Mouse (Mus musculus) stomach, embryonic 15.5 days (tissue): ENCODE data around the gene Atp8a1. TPM values are rescaled to one million over a fixed set of nuclear protein-coding genes. Genes with fewer than 3 reads are reported as not detected.
"Not testable (repeated sequence)": the region's sequence is repeated elsewhere in the genome, so short reads cannot be mapped to it uniquely, and the experiment has no call there.

Experiments
- ATAC-seq: fragments of 200-750 bp; cut with Nextera tagmentation; 2 replicates; pipeline ENCODE4 v1.8.0; 2017; ENCODE audit warnings: low read depth, moderate number of reproducible peaks, moderate TSS enrichment; ENCODE audit not compliant: insufficient read depth, low FRiP score
- H3K27ac ChIP-seq: fragments of 300-500 bp; sonication (generic); 2 replicates; pipeline ENCODE4 v1.5.1; 2015; ENCODE audit warnings: mild to moderate bottlenecking, inconsistent platforms
- H3K27me3 ChIP-seq: fragments of 300-500 bp; sonication (generic); replicated peaks from 2 replicates; pipeline ENCODE4 v1.6.1; 2015; ENCODE audit warnings: inconsistent platforms
- H3K36me3 ChIP-seq: fragments of 300-500 bp; sonication (generic); 2 replicates; pipeline ENCODE4 v1.6.1; 2015; ENCODE audit warnings: inconsistent platforms
- H3K4me1 ChIP-seq: fragments of 300-500 bp; sonication (generic); 2 replicates; pipeline ENCODE4 v1.6.1; 2015; ENCODE audit warnings: inconsistent platforms
- H3K4me2 ChIP-seq: fragments of 300-500 bp; sonication (generic); 2 replicates; pipeline ENCODE4 v1.6.1; 2015; ENCODE audit warnings: mild to moderate bottlenecking, inconsistent platforms
- H3K4me3 ChIP-seq: fragments of 300-500 bp; sonication (generic); replicated peaks from 2 replicates; pipeline ENCODE4 v1.5.1; 2015; ENCODE audit warnings: inconsistent platforms
- H3K9ac ChIP-seq: fragments of 300-500 bp; sonication (generic); 2 replicates; pipeline ENCODE4 v1.6.1; 2015; ENCODE audit warnings: inconsistent platforms
- H3K9me3 ChIP-seq: fragments of 300-500 bp; sonication (generic); 2 replicates; pipeline ENCODE4 v1.6.1; 2016; ENCODE audit warnings: inconsistent platforms
- WGBS: fragments of 180-500 bp; shearing (Covaris S2); methylation state at CpG from one replicate; pipeline ENCODE4 v1.1.7; 2015; 5-methylcytosine and 5-hydroxymethylcytosine counted together
- polyA plus RNA-seq: library from polyadenylated mRNA; unstranded; fragments of >200 nt; fragmentation: Nextera tagmentation; extraction: Ambion mirVana; gene quantifications from 2 replicates; pipeline ENCODE4 v1.2.1, GENCODE M21; 2015

Atp8a1 gene
- polyA plus RNA-seq, 1 experiment from 2014 or later: 13.5 TPM

DNA sequence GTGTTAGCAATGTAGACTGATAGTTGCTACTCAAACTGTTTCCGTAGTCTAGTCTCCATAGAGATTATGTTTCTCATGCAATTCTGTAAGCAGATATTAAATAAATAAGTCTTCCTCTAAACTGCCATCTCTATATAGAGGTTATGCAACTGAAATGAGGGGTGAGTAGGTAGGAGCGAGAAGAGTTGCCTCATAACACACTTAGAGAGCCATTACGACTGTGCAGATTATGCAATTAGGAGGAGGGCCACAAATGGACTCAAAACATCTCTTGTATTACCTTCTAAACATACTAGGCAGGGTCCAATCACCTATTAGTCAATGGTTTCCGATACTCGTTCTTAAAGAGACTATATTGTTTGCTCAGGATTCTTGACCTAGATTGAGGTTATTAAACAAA lies 23.5 kb downstream of the Atp8a1 start:
- Histone ChIP-seq H3K9me3 (no peaks in the 10 kb centered on the region), H3K4me3 (no peak overlapping the region), H3K27me3 (no peaks in the 10 kb centered on the region), H3K4me1 (no peaks in the 10 kb centered on the region), H3K27ac (no peak overlapping the region), H3K9ac (no peak overlapping the region), H3K4me2 (no peak overlapping the region), H3K36me3 (no peaks in the 10 kb centered on the region)
- WGBS: 75% methylated on average over 5 of the region's 5 CpGs
- no peak for ATAC-seq

DNA sequence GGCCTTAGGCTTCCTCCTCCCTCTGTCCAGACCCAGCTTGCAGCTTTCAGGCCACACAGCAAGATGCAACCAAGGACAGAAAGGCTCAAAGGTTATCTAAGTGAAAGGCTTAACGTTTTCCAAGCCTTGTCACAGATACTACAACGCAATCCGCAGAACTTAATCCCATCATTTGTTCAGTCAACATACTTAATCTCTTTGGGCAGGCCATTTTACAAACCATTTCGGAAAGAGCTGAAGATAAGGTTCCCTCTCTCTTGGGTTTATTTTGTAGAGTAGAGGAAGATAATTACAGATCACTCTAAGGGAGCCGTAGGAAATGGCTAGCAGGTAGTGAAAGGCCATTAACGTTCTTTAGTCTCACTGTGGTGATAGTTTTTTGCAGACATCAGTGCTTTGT lies 24.6 kb downstream of the Atp8a1 start:
- H3K4me2 ChIP-seq: no peak overlapping the region
- H3K4me3 ChIP-seq: no peak overlapping the region
- no peak overlapping the region for H3K9ac ChIP-seq
- no peaks in the 10 kb centered on the region for H3K36me3 ChIP-seq
- WGBS: 33% methylated on average over 6 of the region's 6 CpGs
- no peaks in the 10 kb centered on the region for H3K9me3 ChIP-seq
- no peaks in the 10 kb centered on the region for H3K27me3 ChIP-seq
- no peak for ATAC-seq
- no peak overlapping the region for H3K27ac ChIP-seq
- no peaks in the 10 kb centered on the region for H3K4me1 ChIP-seq

DNA sequence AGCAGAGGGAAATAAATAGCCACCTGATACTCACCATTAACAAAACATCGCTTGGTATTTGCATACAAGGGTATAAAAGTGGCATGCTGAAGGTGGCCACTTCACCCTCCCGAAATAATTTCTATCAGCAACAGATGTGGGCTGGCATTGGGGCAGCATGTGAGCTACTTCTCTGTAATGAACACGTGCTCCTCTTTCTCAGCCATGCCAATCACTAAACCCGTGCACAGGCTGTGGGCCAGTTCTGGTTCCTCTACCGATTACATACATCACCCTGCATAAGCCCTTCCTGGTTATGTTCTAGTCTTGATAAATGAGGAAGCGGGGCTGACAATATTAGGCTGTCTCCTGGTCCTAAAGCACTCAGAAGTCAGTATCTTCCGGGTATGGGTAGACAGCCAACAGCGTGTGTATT lies 25.2 kb downstream of the Atp8a1 start:
- Histone ChIP-seq H3K4me2 (no peak overlapping the region), H3K4me3 (no peak overlapping the region), H3K4me1 (no peaks in the 10 kb centered on the region), H3K27ac (no peak overlapping the region), H3K36me3 (no peaks in the 10 kb centered on the region), H3K9ac (no peak overlapping the region), H3K27me3 (no peaks in the 10 kb centered on the region), H3K9me3 (no peaks in the 10 kb centered on the region)
- ATAC-seq: no peak
- WGBS: 73% methylated on average over 8 of the region's 8 CpGs

DNA sequence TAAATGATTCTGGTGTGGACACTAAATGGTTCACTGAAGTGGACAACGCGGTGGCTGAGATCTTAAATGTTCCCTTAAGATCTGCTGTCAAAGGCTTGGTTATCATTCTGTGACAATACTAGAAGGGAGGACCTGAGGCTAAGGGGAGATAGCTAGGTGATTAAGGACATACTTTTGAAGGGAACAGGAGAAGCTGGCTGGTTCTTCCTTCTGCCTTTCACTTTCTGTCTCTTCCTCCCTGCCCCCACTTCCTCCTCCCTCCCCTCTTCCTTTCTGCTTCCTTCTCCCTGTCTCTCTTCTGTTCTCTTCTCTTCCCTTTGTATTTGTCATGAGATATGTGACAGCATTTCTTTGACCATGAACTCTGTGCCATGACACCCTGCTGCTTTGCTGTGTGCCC lies 26.0 kb downstream of the Atp8a1 start:
- H3K4me2 ChIP-seq: no peak overlapping the region
- WGBS: 76% methylated on average over 2 of the region's 2 CpGs
- no peak overlapping the region for H3K27ac ChIP-seq
- no peak for ATAC-seq
- H3K4me3 ChIP-seq: no peak overlapping the region
- no peak overlapping the region for H3K9ac ChIP-seq
- H3K9me3 ChIP-seq: no peaks in the 10 kb centered on the region
- H3K36me3 ChIP-seq: no peaks in the 10 kb centered on the region
- H3K27me3 ChIP-seq: no peaks in the 10 kb centered on the region
- no peaks in the 10 kb centered on the region for H3K4me1 ChIP-seq

DNA sequence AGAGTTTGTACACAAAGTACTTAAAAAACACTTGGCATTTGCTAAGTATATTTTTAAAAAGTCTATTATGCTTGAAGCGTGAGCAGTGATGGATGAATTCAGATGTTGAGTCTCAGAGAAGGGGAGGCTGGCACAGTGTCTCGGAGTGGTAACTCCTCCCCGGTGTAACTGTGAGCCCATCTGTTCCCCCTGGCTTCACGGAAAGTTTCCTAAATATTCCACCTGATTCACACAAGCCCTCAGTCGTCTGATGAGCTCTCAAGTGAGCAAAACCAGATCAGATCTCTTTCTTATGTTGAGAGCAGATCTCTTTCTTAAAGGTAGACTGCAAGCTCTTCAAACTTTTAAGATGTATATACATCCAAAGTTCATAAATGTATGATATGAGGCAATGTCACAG lies 27.8 kb downstream of the Atp8a1 start:
- Histone ChIP-seq H3K9me3 (no peaks in the 10 kb centered on the region), H3K4me2 (no peak overlapping the region), H3K4me1 (no peaks in the 10 kb centered on the region), H3K27me3 (no peaks in the 10 kb centered on the region), H3K4me3 (no peak overlapping the region), H3K9ac (no peak overlapping the region), H3K36me3 (no peaks in the 10 kb centered on the region), H3K27ac (no peak overlapping the region)
- no peak for ATAC-seq
- 70% methylated on average over 5 of the region's 5 CpGs for WGBS

DNA sequence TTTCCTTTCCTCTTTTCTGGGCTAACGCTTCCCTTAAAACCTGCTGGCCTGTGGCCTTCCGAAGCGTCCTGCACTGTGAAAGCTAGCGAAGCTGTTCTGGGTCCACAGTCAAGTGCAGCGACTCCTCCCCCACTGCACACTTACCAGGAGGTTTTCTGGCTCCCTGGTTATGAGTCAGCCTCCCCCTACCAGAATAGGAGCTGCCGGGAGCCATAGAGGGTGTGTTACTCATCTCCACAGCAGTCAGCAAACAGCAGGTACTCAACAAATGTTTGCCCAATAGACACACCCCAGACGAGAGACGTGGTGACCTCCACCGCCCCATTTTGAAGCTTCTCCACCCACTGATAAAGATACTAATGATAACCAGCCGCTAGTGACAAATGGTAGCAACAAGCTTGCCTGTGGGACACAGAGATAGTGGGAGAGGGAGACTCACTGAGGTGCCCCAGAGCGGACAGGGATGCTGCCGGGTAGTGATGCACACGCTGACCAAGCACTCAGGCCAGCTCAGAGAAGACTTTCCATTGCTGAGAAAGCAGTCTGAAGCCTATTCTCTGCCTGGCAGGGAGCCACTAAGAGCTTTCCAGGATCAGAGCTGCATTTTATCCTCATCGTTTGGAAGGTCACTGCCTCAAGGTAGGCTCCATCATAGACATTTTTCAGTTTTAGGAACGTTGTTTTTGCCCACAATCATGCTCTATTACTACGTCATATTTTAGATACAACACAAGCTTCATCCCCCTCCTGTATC lies 31.5 kb downstream of the Atp8a1 start:
- Histone ChIP-seq H3K27me3 (no peaks in the 10 kb centered on the region), H3K9me3 (no peaks in the 10 kb centered on the region), H3K27ac (peak overlapping the region; percentile 21; the same call in 1 of the 2 replicates), H3K4me2 (peak overlapping the region; percentile 21; the same call in 1 of the 2 replicates), H3K9ac (no peak overlapping the region), H3K4me3 (0 out of 2 replicates have a peak overlapping the region, but pooled peaks have one; percentile 2), H3K4me1 (no peaks in the 10 kb centered on the region), H3K36me3 (no peaks in the 10 kb centered on the region)
- WGBS: 38% methylated on average over 16 of the region's 16 CpGs
- ATAC-seq: peak; percentile 90

DNA sequence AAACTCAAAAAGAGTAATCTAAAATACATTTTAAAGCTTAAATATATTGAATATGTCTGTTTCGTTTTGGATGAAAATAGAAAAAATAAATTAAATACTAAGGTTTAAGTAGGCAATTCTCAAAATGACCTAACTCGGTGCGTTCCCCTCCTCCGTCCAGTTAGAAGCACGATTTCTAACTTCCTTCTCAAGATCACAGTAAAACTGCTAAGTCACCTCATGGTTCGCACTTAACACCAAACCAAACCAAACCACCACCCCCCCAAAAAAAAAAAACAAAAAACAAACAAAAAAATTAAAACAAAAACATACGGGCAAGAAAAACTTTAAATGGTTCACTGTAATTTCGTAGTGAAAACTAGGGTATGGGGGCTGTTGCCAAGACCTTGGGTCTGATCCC lies 32.2 kb downstream of the Atp8a1 start:
- WGBS: 73% methylated on average over 8 of the region's 8 CpGs
- ATAC-seq, H3K4me1 ChIP-seq, H3K9ac ChIP-seq, H3K4me3 ChIP-seq, H3K9me3 ChIP-seq, H3K27me3 ChIP-seq, H3K36me3 ChIP-seq: not testable (repeated sequence)
- Histone ChIP-seq H3K4me2 (0 out of 2 replicates have a peak overlapping the region, but pooled peaks have one; percentile 21), H3K27ac (0 out of 2 replicates have a peak overlapping the region, but pooled peaks have one; percentile 21)

DNA sequence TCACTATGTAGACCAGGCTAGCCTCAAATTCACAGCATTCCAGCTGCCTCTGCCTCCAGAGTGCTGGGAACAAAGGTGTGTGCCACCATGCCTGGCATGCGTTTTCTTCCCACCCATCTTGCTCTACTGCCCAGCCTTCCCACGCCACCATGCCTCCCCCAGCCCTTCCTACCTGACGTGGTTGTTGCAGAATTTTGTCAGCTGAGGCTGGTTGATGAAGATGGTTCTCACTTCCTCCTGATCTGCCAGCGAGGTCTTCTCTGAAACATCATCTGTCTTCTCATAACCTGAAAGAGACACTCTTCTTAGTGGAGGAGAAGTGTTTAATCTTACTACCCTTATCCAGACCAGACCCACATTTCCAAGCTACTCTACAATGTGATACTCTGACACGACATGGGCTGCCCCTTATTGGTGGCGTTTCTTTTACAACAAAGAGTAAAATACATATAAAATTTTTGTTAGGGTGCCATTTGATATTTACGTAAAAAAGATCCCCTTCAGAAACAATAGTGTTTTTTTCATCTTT lies 32.7 kb downstream of the Atp8a1 start:
- H3K4me1 ChIP-seq: no peaks in the 10 kb centered on the region
- no peaks in the 10 kb centered on the region for H3K36me3 ChIP-seq
- no peaks in the 10 kb centered on the region for H3K9me3 ChIP-seq
- ATAC-seq: no peak
- H3K27ac ChIP-seq: no peak overlapping the region
- H3K4me3 ChIP-seq: no peak overlapping the region
- no peak overlapping the region for H3K9ac ChIP-seq
- H3K27me3 ChIP-seq: no peaks in the 10 kb centered on the region
- no peak overlapping the region for H3K4me2 ChIP-seq
- 79% methylated on average over 7 of the region's 7 CpGs for WGBS

DNA sequence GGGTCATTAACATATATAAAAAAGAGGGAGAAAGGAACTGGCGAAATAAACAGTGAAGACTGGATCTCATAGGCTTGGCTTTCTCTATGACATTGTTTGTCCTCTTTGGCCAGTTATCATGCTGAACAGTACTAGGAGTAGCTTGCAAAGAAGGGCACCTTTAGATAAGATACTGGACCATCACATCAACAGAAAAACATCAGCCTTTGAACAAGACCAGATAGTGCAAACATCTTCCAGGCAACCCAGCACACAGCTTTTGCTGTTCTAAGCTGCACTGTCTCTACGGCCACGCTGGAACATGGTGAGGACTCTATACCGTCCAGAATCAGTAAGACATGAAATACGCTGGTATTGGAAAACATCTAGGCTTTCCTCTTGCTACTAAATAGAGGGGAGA lies 33.9 kb downstream of the Atp8a1 start:
- Histone ChIP-seq H3K4me2 (no peak overlapping the region), H3K27ac (no peak overlapping the region)

DNA sequence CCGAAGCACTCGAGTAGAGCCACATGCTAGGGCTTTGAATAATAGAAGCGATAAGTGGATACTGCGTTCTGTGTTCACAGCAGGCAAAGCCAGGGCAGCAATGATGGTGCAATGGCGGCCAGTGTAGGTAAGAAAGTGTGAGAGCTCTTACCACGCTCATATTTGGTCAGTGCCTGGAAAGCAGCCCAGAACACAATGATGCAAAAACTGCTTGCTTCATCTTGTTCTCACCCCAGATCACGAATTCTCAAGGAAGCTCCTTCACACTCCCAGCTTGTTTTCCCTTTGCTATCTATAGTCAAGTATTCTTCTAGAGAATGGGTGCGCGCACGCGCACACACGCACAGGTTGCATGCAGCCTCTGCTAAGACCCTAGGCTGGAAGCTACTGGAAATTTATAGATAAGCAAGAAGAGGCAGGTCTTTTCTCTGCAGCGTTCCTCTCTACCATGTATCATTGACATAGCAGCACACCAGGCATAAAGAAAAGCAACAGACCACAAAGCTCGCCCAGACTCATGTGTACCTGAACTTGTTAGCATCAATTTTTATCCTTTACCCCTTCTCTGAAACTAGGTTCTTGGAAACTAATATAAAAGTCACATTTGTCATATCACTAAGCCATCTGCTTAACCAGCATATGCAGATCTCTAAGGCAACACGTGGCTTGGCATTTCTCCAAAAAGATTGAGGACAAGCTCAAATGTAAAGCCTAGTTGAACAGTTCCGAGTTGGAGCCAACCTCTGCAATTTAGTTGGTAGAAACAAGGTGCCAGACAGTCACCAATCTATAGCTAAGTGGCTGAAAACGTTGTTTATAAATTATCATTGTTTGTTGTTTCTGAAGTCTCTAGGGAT lies 44.8 kb downstream of the Atp8a1 start:
- H3K27ac ChIP-seq: no peak overlapping the region
- H3K4me3 ChIP-seq: no peak overlapping the region
- 83% methylated on average over 17 of the region's 17 CpGs for WGBS
- no peaks in the 10 kb centered on the region for H3K4me1 ChIP-seq
- no peaks in the 10 kb centered on the region for H3K27me3 ChIP-seq
- H3K9me3 ChIP-seq: no peaks in the 10 kb centered on the region
- H3K9ac ChIP-seq: no peak overlapping the region
- no peak overlapping the region for H3K4me2 ChIP-seq
- no peak for ATAC-seq
- H3K36me3 ChIP-seq: no peaks in the 10 kb centered on the region

More for the DNA sequence above, 33.9 kb downstream of the Atp8a1 start:
- no peaks in the 10 kb centered on the region for H3K27me3 ChIP-seq
- WGBS: 92% methylated on average over 5 of the region's 5 CpGs
- no peak overlapping the region for H3K4me3 ChIP-seq
- no peaks in the 10 kb centered on the region for H3K36me3 ChIP-seq
- no peaks in the 10 kb centered on the region for H3K4me1 ChIP-seq
- peak; percentile 56; the same call in 1 of the 2 replicates for ATAC-seq
- no peak overlapping the region for H3K9ac ChIP-seq
- H3K9me3 ChIP-seq: no peaks in the 10 kb centered on the region

DNA sequence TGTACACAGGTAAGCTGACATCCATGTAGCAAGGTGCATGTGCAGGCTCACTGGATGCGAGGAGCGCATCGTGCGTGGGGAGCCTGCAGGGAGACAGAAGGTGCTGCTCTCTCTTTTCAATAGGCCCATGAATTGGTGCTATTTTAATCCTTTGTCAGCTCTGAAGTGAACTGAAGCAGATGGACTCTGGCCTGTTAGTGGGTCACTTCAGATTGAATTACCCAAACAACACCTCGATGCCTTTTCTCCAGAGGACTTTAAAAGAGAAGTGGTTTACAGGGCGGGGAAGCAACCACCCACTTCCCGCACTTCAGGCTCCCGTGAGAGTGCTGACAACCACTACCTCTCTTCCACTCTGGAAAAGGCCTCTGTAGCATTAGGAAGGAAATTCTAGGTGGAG lies 46.4 kb downstream of the Atp8a1 start:
- H3K36me3 ChIP-seq: no peaks in the 10 kb centered on the region
- no peak overlapping the region for H3K4me2 ChIP-seq
- no peak overlapping the region for H3K9ac ChIP-seq
- 70% methylated on average over 8 of the region's 8 CpGs for WGBS
- H3K4me1 ChIP-seq: no peaks in the 10 kb centered on the region
- no peak for ATAC-seq
- no peaks in the 10 kb centered on the region for H3K27me3 ChIP-seq
- no peak overlapping the region for H3K27ac ChIP-seq
- H3K9me3 ChIP-seq: no peaks in the 10 kb centered on the region
- no peak overlapping the region for H3K4me3 ChIP-seq

DNA sequence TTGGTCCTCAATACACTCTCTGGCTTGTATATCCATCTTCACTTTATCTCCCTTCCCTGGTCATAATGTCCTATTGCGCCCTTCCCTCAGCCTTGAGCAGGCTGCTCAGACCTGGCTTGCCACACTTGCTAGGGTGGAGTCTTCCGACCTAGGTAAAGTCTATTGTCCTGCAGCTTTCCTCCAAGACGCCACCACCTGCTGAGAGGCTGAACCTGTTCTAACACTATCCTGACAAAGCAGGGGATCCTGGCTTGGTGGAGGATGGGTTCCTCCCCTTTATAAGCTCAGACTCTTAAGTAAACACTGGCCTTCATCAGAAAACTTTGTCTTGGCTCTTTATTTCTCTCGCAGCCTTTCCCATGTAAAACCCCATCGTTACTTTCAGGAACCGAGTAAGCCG lies 47.4 kb downstream of the Atp8a1 start:
- 74% methylated on average over 7 of the region's 7 CpGs for WGBS
- H3K27ac ChIP-seq: no peak overlapping the region
- H3K9me3 ChIP-seq: no peaks in the 10 kb centered on the region
- no peaks in the 10 kb centered on the region for H3K4me1 ChIP-seq
- no peak overlapping the region for H3K4me3 ChIP-seq
- no peak for ATAC-seq
- no peak overlapping the region for H3K4me2 ChIP-seq
- no peaks in the 10 kb centered on the region for H3K27me3 ChIP-seq
- no peak overlapping the region for H3K9ac ChIP-seq
- H3K36me3 ChIP-seq: no peaks in the 10 kb centered on the region
